Mouse (Mus musculus): ENCODE measurements around the gene Trpv4.

Gene Trpv4

GRCm38 (mm10) chr5:114658255-114658654 lies at the start of gene Trpv4:
TSS of gene Trpv4 (minus strand) at chr5:114658421.
- DNase-seq, result peak; percentile 30

- DNase-seq, result peak; percentile 97
These were observed 49.2 kb upstream of the Trpv4 start, which contains the start of gene Tchp for GRCm38 (mm10) chr5:114707265-114708068. TSS of gene Tchp (plus strand) at chr5:114707760.

GRCm38 (mm10) chr5:114702403-114703392 lies 44.5 kb upstream of the Trpv4 start:
- no peak for DNase-seq

GRCm38 (mm10) chr5:114699015-114699414 lies 40.8 kb upstream of the Trpv4 start:
- no peak for DNase-seq

- peak; percentile 84 for DNase-seq
These were observed 40.0 kb upstream of the Trpv4 start for GRCm38 (mm10) chr5:114698044-114698746.

GRCm38 (mm10) chr5:114696939-114697338 lies 38.7 kb upstream of the Trpv4 start:
- DNase-seq, result no peak

- DNase-seq, result no peak
These were observed 37.6 kb upstream of the Trpv4 start for GRCm38 (mm10) chr5:114695775-114696174.

GRCm38 (mm10) chr5:114690633-114691567 lies 32.7 kb upstream of the Trpv4 start, which contains the start of gene Gltp:
TSS of gene Gltp (minus strand) at chr5:114690984.
- peak; percentile 91 for DNase-seq

GRCm38 (mm10) chr5:114689700-114690366 lies 31.6 kb upstream of the Trpv4 start:
- no peak for DNase-seq

GRCm38 (mm10) chr5:114688703-114689102 lies 30.5 kb upstream of the Trpv4 start:
- DNase-seq, result no peak

- DNase-seq, result no peak
These were observed 29.7 kb upstream of the Trpv4 start for GRCm38 (mm10) chr5:114687901-114688300.

GRCm38 (mm10) chr5:114686726-114687210 lies 28.5 kb upstream of the Trpv4 start:
- no peak for DNase-seq

GRCm38 (mm10) chr5:114685986-114686385 lies 27.8 kb upstream of the Trpv4 start:
- DNase-seq, result no peak

- DNase-seq, result no peak
These were observed 23.5 kb upstream of the Trpv4 start for GRCm38 (mm10) chr5:114681717-114682116.

GRCm38 (mm10) chr5:114680676-114681285 lies 22.6 kb upstream of the Trpv4 start:
- no peak for DNase-seq

GRCm38 (mm10) chr5:114679841-114680591 lies 21.8 kb upstream of the Trpv4 start:
- DNase-seq, result no peak

- no peak for DNase-seq
These were observed 16.4 kb upstream of the Trpv4 start for GRCm38 (mm10) chr5:114674594-114674993.

- DNase-seq, result no peak
These were observed 14.9 kb upstream of the Trpv4 start for GRCm38 (mm10) chr5:114673114-114673513.

GRCm38 (mm10) chr5:114669014-114669413 lies 10.8 kb upstream of the Trpv4 start:
- no peak for DNase-seq

All from right cerebral cortex, postnatal 4 days (tissue).